Mouse (Mus musculus) adrenal gland, adult 2 months (tissue): ENCODE data around the gene Lyzl6. TPM values are rescaled to one million over a fixed set of nuclear protein-coding genes. Genes with fewer than 3 reads are reported as not detected.

Experiments
- DNase-seq: peaks from one replicate; pipeline ENCODE4 v3.0.0; 2021
- long read RNA-seq: library from polyadenylated mRNA; stranded (forward); transcript quantifications from one replicate; pipeline ENCODE4 v2.0.0, GENCODE M21; 2021
- polyA plus RNA-seq: library from polyadenylated mRNA; depleted of rRNA; stranded (reverse); fragments of >200 nt; gene quantifications from 2 replicates; pipeline ENCODE4 v1.2.3, GENCODE M21; 2012; rRNA removed
- total RNA-seq, 2 experiments: library from RNA; stranded (reverse); gene quantifications; 2 replicates each; pipeline ENCODE4 v1.2.3; 2021

The Lyzl6 gene
- total RNA-seq (not detected), polyA plus RNA-seq (not detected in 2 replicates)
- long read RNA-seq = 0 reads

DNA sequence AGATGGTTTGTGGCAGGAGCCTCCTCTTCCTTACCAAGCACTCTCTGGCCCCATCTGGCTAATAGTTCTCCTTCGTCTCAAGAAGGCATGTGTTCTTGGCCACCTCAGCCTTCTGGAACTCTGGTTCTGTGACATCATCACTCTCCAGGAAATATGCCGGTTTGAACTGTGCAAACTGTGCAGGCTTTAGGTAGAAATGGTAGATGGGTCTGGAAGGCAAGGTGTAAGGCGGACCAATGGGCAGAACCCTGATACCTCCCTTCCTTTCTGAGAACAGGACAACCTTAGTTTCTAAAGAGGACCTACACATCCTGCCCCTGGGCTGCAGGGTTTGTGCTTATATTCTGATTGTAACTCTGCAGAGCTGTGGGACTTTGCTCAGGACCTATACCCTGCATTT is at the start of gene Lyzl6:
Gene Lyzl6, minus strand, starts transcription at position 101 of the 400 bp plus-strand sequence.
- no peak for DNase-seq

GRCm38 (mm10) chr11:103686706-103687105 is 48.0 kb upstream of the Lyzl6 start:
- no peak for DNase-seq

GRCm38 (mm10) chr11:103685261-103685736 is 46.6 kb upstream of the Lyzl6 start:
- DNase-seq = peak; percentile 59

DNA sequence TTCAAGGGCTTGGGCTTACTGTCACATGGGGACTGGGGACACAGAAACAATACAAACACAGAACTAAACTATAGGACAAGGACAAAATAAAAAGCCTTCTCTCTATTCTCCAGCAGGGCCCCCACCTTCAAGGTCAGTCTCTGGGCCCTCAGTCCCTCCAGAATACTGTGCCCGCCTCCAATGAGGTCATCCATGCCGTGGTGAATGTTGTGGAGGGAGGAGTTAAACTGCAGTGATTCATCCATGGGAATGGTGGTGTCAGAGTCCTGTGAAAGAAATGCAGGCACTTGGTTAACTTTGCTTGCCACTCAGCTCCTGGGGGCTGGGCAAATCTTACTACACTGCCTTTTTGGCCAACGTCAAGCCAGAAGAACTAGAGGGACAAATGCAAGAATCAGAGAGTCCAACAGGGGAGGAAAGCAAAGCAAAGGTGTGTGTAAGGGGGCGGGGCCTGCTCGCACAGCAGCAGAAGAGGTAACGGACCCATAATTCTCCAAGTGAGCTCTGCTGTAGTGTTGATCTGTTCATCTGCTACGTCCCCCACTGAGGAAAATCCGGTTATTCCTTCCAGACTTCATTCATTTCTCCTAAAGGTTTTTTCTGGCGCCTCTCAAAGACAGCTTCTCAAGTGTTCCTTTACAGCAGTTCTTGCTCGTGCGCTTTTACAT is 45.1 kb upstream of the Lyzl6 start:
- peak; percentile 89 for DNase-seq

DNA sequence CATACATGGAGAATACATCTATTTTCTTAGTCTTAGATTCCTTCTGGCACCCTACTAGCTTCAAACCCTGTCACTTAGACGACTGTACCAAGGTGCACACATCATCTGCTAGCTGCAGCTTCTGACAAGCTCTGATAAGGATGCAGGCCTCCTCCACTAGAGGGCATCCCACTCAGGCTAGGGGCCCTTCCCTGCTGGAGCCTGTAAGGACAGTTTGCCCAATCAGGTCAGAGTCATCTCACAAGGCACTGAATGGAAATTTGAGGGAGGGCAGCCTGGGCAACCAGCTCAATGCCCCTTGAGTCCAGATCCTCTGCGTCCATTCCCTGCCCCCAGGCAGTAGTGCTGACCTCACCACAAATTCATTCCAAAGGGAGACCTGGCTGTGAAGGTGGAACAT is 38.4 kb upstream of the Lyzl6 start:
- peak; percentile 73 for DNase-seq

DNA sequence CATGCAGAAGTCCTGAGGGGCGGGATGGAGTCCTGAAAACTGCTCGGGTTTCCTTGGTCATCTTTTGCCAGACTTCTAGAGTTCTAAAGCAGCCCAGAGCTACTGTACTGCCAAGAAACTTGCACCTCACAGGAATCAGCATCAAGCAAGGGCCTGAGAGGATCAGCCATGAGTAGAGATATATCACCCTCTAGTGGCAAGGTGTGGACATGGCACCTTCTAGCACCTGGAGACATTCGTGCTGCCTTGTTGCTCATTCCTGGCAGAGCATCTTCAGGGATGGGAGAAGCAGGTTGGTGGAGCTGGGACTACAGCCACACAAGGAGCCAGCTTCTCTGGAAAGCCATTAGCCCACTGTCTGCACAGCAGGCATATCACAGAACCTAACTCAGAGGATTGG is 36.9 kb upstream of the Lyzl6 start:
- DNase-seq = peak; percentile 25

GRCm38 (mm10) chr11:103666907-103667426 is 28.3 kb upstream of the Lyzl6 start:
- no peak for DNase-seq

DNA sequence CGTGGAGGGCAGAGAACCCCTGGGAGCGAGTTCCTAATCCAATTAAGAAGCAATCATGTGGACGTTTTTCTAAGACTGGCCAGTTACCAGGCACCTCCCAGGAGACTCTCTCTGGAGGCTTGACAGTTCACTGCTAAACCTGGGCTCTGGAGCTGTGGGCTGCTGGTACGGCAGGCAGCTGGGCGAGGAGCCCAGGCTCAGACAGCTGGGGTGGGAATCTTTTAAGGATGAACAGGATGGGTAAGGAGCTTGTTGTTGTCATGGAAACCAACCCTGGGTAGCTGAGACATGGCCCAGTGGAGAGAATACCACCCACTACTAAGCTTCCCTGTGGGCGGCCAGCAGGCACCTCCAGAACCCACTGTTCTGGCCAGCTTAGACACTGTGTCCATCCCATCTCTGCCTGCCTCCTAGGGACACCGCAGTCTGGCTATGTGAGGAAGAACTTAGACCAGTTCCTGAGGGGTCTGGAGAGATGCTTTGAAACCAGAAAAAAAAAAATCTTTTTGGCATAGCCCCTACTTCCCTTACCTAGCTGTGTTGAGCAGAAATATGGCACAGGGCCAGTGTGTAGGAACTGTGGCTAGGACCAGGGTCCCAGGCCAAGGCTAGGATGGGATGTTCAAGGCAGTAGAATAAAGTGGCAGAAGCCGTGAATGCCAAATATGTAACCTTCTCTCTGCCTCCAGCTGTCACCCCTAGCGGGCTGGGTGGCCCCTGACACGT is 27.7 kb upstream of the Lyzl6 start:
- no peak for DNase-seq

DNA sequence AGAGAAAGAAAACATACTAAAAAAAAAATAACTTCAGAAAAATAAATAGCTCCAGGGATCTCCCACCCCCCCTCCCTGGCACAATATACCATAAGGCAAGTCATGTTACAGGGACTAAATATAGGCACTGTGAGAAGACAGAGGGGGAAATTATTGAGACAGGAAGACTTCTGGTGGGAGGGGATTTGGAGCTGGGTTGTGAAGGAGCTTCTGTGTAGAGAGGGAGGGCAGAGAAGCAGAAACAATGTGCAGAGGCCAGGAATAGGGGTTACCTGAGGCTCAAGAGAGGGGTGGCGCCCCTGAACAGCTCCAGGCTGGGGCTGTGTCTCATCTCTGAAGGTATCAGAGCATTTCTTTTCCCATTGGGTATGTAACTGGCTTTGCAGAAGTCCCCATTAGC is 27.0 kb upstream of the Lyzl6 start:
- no peak for DNase-seq

DNA sequence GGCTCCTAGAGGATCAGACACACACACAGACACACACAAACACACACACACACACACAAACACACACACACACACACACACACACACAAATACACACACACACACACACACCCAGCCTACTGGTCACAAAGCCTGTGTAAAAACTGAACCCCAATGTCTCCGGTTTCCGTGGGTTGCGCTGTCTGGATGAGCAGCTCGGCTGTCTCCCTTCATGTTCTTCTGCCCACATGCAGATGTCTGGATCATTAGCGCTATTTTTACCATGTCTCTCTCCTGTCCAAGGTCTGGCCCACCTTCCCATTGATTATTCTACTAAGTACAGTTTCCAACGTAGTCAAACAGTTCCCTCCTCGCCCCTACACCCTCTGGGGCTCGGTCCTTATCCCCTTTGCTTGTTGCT is 24.4 kb upstream of the Lyzl6 start:
- no peak for DNase-seq

DNA sequence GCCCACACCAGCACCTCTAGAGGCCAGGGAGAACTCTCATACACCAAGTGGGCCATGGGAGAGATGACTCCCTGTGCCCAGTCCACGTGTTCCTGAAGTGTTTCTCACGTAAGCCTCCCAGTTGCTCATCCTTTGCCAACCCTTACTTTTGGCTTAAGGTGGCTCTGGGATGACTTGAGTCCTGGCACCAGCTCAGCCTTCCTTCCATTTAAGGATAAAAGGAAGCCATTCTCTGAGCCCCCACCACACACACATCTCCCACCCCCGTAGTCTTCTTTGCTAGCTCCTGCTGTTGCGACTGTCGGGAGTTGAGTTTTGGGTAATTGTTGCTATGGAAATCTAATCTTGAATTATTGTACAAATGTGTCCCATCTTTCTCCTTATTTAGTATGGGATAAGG is 23.9 kb upstream of the Lyzl6 start:
- DNase-seq = no peak

DNA sequence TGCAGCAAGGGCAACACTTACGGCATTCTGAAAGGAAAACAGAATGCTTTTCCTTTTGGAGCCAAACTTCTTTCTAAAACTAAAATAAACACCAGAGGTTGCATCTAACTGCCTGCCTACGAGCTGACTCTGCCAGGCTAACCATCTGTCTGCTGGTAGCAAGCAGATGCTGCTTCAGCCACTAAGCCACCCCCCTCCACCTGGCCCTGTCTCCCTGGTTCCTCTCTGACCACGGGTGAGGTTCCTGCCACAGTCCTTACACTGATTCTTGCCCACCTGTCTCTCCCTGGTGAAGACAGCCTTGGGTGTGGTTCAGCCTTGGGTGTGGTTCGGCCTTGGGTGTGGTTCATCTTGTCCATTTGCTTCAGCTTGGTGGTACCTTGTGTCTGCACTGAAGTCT is 23.2 kb upstream of the Lyzl6 start:
- DNase-seq = no peak

- DNase-seq = no peak
Measured at GRCm38 (mm10) chr11:103658189-103658588, 19.5 kb upstream of the Lyzl6 start.

DNA sequence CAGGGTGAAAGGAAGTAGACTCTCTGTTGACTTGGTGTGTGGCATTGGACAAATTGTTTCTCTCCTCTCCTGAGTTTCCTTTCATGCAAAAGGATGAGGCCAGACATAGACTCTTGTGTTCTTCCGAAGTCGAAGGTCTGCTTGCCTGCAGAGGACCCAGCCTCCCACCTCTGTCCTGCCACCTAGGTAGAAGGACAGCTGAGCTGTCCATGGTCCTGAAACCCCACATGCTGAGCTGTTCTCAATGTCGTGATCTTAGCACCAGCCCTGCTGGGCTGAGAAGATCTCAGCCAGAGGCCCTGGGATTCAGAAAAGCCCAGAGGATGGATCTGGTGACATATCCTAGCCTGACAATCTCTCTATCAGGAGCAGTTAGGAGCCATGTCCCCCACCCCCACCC is 17.8 kb upstream of the Lyzl6 start:
- no peak for DNase-seq

DNA sequence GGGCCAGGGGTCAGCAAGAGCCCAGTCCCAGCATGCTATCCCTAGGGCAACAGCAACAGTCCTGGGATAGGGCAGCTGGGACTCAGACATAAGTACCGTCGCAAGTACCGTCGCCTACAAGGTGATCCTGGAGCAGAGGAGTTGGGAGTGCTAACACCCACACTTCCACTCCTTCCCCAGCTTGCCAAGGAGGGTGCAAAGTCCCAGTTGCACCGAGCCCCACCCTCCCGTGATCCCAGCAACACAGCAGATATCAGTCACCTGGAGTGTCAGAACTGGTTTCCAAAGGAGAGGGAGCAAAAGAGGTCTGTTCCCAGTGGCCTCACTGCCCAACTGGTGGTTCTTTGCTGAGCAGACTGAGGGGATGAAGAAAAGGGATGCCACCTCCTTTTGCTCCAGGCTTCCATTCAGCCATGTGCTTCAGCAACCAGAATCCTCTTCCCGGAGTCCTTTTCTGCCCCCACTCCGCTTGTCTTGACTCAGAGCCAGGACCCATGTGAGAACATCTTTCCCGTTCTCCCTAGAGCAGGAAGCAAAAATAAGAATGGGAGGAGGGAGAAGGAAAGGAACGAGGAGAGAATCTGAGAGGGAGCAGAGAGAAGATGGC is 14.8 kb upstream of the Lyzl6 start:
- DNase-seq = no peak

GRCm38 (mm10) chr11:103651426-103651825 is 12.7 kb upstream of the Lyzl6 start:
- DNase-seq = no peak

DNA sequence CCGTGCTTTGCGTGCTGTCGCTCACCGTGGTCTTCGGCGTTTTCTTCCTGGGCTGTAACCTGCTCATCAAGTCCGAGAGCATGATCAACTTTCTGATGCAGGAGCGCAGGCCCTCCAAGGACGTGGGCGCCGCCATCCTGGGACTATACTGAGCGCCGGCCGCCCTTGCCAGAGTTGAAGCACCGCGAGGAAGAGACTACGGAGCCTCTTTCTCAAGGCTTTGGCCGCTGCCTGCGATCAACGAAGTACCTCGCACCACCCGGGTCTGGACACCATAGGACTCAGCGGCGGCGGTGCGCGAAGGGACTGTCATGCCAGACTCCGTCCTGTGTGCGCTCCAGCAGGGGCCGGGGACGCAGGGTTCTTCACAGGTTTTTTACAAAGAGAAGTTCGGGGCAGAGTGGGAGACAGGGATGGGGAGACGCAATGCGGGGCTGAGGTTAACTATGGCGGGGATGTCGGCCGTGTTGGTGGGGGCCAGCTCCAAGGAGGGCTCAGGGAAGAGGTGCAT is 11.3 kb upstream of the Lyzl6 start:
- DNase-seq = no peak

GRCm38 (mm10) chr11:103649301-103649982 is 10.8 kb upstream of the Lyzl6 start, which contains the start of gene Rprml:
Rprml (plus strand) TSS chr11:103649570.
- peak; percentile 28 for DNase-seq

DNA sequence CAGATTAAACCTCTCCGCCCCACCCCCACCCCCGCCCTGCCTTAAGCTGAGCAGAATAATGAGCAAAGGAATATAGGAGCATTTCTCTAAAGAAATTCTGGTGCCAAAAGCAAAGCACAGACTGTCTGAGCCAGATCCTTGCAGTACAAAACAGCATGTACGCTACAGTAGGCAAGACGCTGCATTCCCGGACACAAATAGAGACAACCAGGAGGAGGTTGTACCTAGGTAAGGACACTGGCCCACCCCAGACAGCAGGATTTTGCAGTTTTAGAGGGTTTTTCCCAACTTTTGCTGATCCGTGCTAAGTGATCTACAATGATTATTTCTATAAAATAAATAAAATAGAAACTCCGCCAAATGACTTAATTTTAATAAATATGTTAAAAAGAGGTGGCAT is 10.0 kb upstream of the Lyzl6 start:
- DNase-seq = no peak

DNA sequence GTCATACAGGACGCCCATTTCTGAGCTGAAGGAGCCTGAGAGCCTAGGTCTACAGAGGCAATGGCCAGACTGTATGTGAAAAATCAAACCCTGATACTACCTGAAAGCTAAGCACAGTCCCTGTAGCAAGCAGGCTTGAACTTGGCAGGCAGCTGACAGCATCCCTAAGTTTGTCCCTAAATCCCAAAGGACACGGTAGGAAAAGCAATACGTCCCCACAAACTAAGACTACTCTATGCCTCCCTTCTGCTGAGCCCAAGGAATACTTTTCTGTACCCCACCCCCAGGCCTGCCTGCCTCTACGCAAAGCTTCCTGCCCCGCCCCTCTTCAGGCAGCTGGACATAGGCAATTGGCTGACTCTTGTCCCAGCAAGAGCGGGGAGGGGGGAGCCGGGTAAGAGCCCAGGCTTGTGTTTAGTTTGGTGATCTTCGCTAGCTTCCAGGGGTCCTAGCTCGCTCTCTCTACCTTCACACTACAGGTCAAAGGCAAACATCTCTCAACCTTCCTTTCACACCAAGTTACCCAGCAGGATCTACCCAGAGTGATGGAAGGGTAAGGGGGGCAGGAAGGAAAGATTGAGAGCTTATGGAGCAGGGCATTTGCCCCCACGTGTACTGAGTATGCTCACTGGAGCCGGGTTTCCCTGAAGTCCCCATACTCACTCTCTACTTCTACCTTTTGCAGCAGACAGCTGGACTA is 9.4 kb upstream of the Lyzl6 start:
- DNase-seq = no peak

- no peak for DNase-seq
Measured at GRCm38 (mm10) chr11:103646301-103646700, 7.6 kb upstream of the Lyzl6 start.
